Comparison of ENCODE assay signal across 8 mouse cellular contexts in the genomic region with DNA sequence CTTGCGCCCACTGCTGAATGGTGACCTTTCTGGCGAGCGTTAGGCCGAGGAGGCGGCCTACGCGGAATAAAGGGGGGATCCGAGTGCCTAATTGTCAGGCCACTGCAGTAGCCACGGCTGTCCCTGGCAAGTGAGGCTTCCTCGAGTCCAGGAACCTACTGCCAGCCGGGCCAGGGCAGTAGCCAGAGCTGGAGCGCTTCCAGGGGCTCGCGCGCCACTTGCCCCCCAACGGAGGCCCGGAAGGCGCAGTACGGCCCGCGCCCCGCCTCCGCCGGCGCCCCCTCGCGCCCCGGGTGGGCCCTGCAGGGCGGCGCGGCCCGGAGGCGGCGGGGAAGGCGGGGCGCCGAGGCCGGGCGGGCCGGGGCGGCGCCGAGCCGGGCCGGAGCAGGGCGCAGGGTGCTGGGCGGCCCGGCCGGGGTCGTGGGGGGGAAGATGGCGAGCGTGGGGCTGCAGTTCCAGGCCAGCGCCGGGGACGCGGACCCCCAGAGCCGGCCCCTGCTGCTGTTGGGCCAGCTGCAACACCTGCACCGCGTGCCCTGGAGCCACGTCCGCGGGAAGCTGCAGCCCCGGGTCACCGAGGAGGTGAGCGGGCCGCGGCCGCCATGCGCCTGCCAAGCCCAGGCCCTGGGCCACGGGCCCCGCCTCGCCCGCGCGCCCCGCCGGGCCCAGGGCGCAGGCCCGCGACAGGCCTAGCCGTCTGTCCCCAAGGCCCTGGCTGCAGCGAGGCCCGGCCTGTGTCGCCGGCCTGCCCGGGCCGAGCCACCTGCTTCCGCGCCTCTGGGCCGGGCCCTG. TPM values are rescaled to one million over a fixed set of nuclear protein-coding genes. Genes with fewer than 3 reads are reported as not detected.
DNase-seq lines count a peak whose midpoint lies in the region; ATAC-seq and TF ChIP-seq lines count a peak whose summit lies in the region.

Gene Npepl1 (plus strand): TSS at position 359 of the 792 bp plus-strand sequence.

- TF ChIP-seq EP300 in ES-Bruce4 (IDR thresholded peaks at IDR 0.05; ENCODE audit: insufficient read depth, low read depth, low read length), result no peak

- no peaks in the 10 kb centered on the region for H3K4me1 ChIP-seq in ES-Bruce4 (ENCODE audit: control insufficient read depth, insufficient read depth, low read length)
- H3K4me1 ChIP-seq in forebrain, postnatal 0 days (ENCODE audit: insufficient read depth), result 0 out of 2 replicates have a peak, but pooled peaks cover 4% of the 10 kb centered on the region
- H3K4me1 ChIP-seq in lung, adult 2 months (ENCODE audit: control insufficient read depth, insufficient read depth, low read length), result peaks cover 7% of the 10 kb centered on the region
- H3K4me1 ChIP-seq in neural tube, embryonic 15.5 days, result peaks cover 13% of the 10 kb centered on the region; the same call in 1 of the 2 replicates

- WGBS in forebrain, postnatal 0 days, result 3% methylated on average over 56 of the region's 90 CpGs
- 1% methylated on average over 84 of the region's 90 CpGs for WGBS in lung, adult 2 months
- WGBS in neural tube, embryonic 15.5 days, result 4% methylated on average over 56 of the region's 90 CpGs

- H3K36me3 ChIP-seq in ES-Bruce4 (ENCODE audit: control insufficient read depth, insufficient read depth, low read length, poor library complexity, severe bottlenecking), result no peaks in the 10 kb centered on the region; the same call in 1 of the 2 replicates
- H3K36me3 ChIP-seq in forebrain, postnatal 0 days (ENCODE audit: insufficient read depth), result 0 out of 2 replicates have a peak, but pooled peaks cover 6% of the 10 kb centered on the region
- no peaks in the 10 kb centered on the region for H3K36me3 ChIP-seq in neural tube, embryonic 15.5 days

- no peaks in the 10 kb centered on the region for H3K9me3 ChIP-seq in ES-Bruce4 (replicated peaks; ENCODE audit: control insufficient read depth, insufficient read depth, low read length, poor library complexity, severe bottlenecking)
- H3K9me3 ChIP-seq in forebrain, postnatal 0 days (ENCODE audit: low read length), result no peaks in the 10 kb centered on the region
- no peaks in the 10 kb centered on the region for H3K9me3 ChIP-seq in neural tube, embryonic 15.5 days (replicated peaks)

- H3K4me3 ChIP-seq in ES-Bruce4 (ENCODE audit: low read depth, low read length), result peak within 1 kb of the TSS; percentile 51
- peak within 1 kb of the TSS; percentile 43 for H3K4me3 ChIP-seq in forebrain, postnatal 0 days (ENCODE audit: low read depth, low read length)
- peak within 1 kb of the TSS; percentile 69 for H3K4me3 ChIP-seq in lung, adult 2 months (replicated peaks; ENCODE audit: extremely low read depth, low read depth, low read length)
- peak within 1 kb of the TSS; percentile 41 for H3K4me3 ChIP-seq in neural tube, embryonic 15.5 days (replicated peaks)

- H3K4me2 ChIP-seq in forebrain, postnatal 0 days (ENCODE audit: low read depth), result peak within 1 kb of the TSS; percentile 72
- H3K4me2 ChIP-seq in neural tube, embryonic 15.5 days, result peak within 1 kb of the TSS; percentile 68

- H3K27ac ChIP-seq in ES-Bruce4 (ENCODE audit: insufficient read depth, low read length), result no peak within 1 kb of the TSS
- peak within 1 kb of the TSS; percentile 59 for H3K27ac ChIP-seq in forebrain, postnatal 0 days (ENCODE audit: low read depth, low read length)
- H3K27ac ChIP-seq in neural tube, embryonic 15.5 days (replicated peaks), result peak within 1 kb of the TSS; percentile 48; the same call in 1 of the 2 replicates

- peak; percentile 64 to 80 for DNase-seq in cerebellum, adult 18-20 months
- DNase-seq in forebrain, postnatal 0 days, result peak; percentile 52
- peak; percentile 57 for DNase-seq in heart, postnatal 25 days (ENCODE audit: low spot score)
- DNase-seq in layer of hippocampus, adult 18-20 months (ENCODE audit: low spot score in 2 of 2), result peak; percentile 26 to 61
- peak; percentile 75 for DNase-seq in lung, adult 2 months
- peak; percentile 74 for DNase-seq in thymus, postnatal 0 days (ENCODE audit: low spot score)

- intact Hi-C loops in heart, postnatal 25 days (cut with DNase I), result loop anchor here (2.0 to 5.0 kb wide), 3 partner anchors 33 to 523 kb away; partner anchors contain the start of genes Stx16 and Vapb

- TF ChIP-seq CTCF in ES-Bruce4 (IDR thresholded peaks at IDR 0.05; ENCODE audit: low read depth, low read length), result no peak
- no peak for TF ChIP-seq CTCF in forebrain, postnatal 0 days (IDR thresholded peaks at IDR 0.05; ENCODE audit: low read depth)
- no peak for TF ChIP-seq CTCF in lung, adult 2 months (IDR thresholded peaks at IDR 0.05; ENCODE audit: insufficient read depth, low read length)

- peak within 1 kb of the TSS; percentile 90 for H3K9ac ChIP-seq in ES-Bruce4 (ENCODE audit: low read depth, poor library complexity, severe bottlenecking)
- H3K9ac ChIP-seq in forebrain, postnatal 0 days, result peak within 1 kb of the TSS; percentile 61
- peak within 1 kb of the TSS; percentile 57 for H3K9ac ChIP-seq in neural tube, embryonic 15.5 days (replicated peaks)

- no peak for TF ChIP-seq POLR2A in ES-Bruce4 (IDR thresholded peaks at IDR 0.05; ENCODE audit: insufficient read depth, low read length)
- TF ChIP-seq POLR2A in lung, adult 2 months (IDR thresholded peaks at IDR 0.05; ENCODE audit: borderline replicate concordance, extremely low read depth, low read depth, low read length), result no peak

- ATAC-seq in forebrain, postnatal 0 days, result peak; percentile 88
- peak; percentile 76 for ATAC-seq in neural tube, embryonic 15.5 days (ENCODE audit: low FRiP score)

- H3K27me3 ChIP-seq in ES-Bruce4 (ENCODE audit: control insufficient read depth, insufficient read depth, low read length, poor library complexity, severe bottlenecking), result no peaks in the 10 kb centered on the region
- H3K27me3 ChIP-seq in forebrain, postnatal 0 days (ENCODE audit: insufficient read depth, low read length), result no peaks in the 10 kb centered on the region
- 0 out of 2 replicates have a peak, but pooled peaks cover 3% of the 10 kb centered on the region for H3K27me3 ChIP-seq in neural tube, embryonic 15.5 days (replicated peaks)

RNA-seq across cellular contexts. Expression of gene Npepl1, which starts in this region (rescaled TPM):
- 28.7 TPM in 2 replicates for polyA plus RNA-seq in ES-Bruce4 (2011; ENCODE audit: insufficient read depth, insufficient read length, low read depth, missing spikeins)
- 9.5 and 15.1 TPM in 2 replicates for total RNA-seq in forebrain, postnatal 0 days (2014; rRNA removed)
- polyA plus RNA-seq in forebrain, postnatal 0 days (2015; fragmentation: Nextera tagmentation; extraction: Ambion mirVana), result 17.0 TPM in 2 replicates
- total RNA-seq in heart, postnatal 25 days (2021), result 10 to 100 TPM; 58.0 to 62.0 TPM
- 10 to 100 TPM; 10.8 to 12.7 TPM for total RNA-seq in layer of hippocampus, adult 18-20 months (2021)
- 116 and 117 TPM in 2 replicates for polyA plus RNA-seq in lung, adult 2 months (2012; rRNA removed)
- 14.1 and 26.0 TPM in 2 replicates for polyA plus RNA-seq in neural tube, embryonic 15.5 days (2015; fragmentation: Nextera tagmentation; extraction: Ambion mirVana)
- 55.9 and 56.2 TPM in 2 replicates for polyA plus RNA-seq in thymus, postnatal 0 days (2015; fragmentation: Nextera tagmentation; extraction: Ambion mirVana)
